Mouse (Mus musculus): Measurements from ENCODE around the gene Trim25. TPM values are rescaled to one million over a fixed set of nuclear protein-coding genes. Genes with fewer than 3 reads are reported as not detected.
A peak's percentile ranks its signal among the peaks of the same experiment; 100 is the strongest.

Gene Trim25
- total and polyA plus RNA-seq, 3 experiments = 6.1 to 41.2 (median 19.5) TPM

- Histone ChIP-seq H3K4me1 (ENCODE audit: control insufficient read depth in 1 of 2, insufficient read depth in 2 of 2) (peaks cover 12 to 49% of the 10 kb centered on the region in 2 experiments), H3K27me3 (replicated peaks) (no peaks in the 10 kb centered on the region), H3K4me3 (replicated peaks in 1 of 3; ENCODE audit: low read depth in 2 of 3, low read length in 2 of 3, poor library complexity in 1 of 3) (peak overlapping the region; percentile 59 to 73 (median 62)), H3K27ac (ENCODE audit: insufficient read depth, low read depth) (peak overlapping the region; percentile 80), H3K36me3 (replicated peaks in 1 of 2; ENCODE audit: control insufficient read depth in 1 of 2, insufficient read depth in 1 of 2, low read length in 1 of 2) (peaks cover 7 to 20% of the 10 kb centered on the region in 2 experiments), H3K4me2 (ENCODE audit: insufficient read depth, low read depth, poor library complexity, severe bottlenecking) (peak overlapping the region; percentile 98), H3K9ac (ENCODE audit: insufficient read depth, low read depth) (peak overlapping the region; percentile 74), H3K79me2 (replicated peaks; ENCODE audit: control insufficient read depth, extremely low read depth, insufficient read depth, poor library complexity, severe bottlenecking) (peaks cover 24% of the 10 kb centered on the region), H3K9me3 (replicated peaks; ENCODE audit: low read length) (no peaks in the 10 kb centered on the region)
- dilution Hi-C loops (cut with MboI; ENCODE audit: extremely low pct_ligation_motif_present, extremely low pct_unique_long_range_greater_than_20kb, low sequenced_read_pairs) (no loop called here), in situ Hi-C loops (cut with MboI; ENCODE audit: low pct_ligation_motif_present, low pct_unique_long_range_greater_than_20kb, low sequenced_read_pairs) (loop anchor here (5.0 kb wide), 2 partner anchors 48 to 103 kb away; no protein-coding TSS in a partner anchor)
- TF ChIP-seq MAZ (IDR thresholded peaks at IDR 0.05; ENCODE audit: low read depth, low read length) (no peak), JUND (conservative IDR thresholded peaks at IDR 0.05; ENCODE audit: low read depth, low read length) (no peak; the same call in 1 of the 2 replicates), ETS1 (conservative IDR thresholded peaks at IDR 0.05; ENCODE audit: low read depth, low read length) (no peak; the same call in 1 of the 2 replicates), TBP (conservative IDR thresholded peaks at IDR 0.05; ENCODE audit: low read depth, low read length) (peak; percentile 49; the same call in 1 of the 2 replicates), CTCF (conservative IDR thresholded peaks at IDR 0.05 in 1 of 2, IDR thresholded peaks at IDR 0.05 in 1 of 2; ENCODE audit: low read depth in 2 of 2, low read length in 2 of 2) (no peak), MEF2A (IDR thresholded peaks at IDR 0.05; ENCODE audit: borderline replicate concordance, low read depth, low read length) (peak; percentile 75), ELF1 (IDR thresholded peaks at IDR 0.05; ENCODE audit: low read depth, low read length) (0 out of 2 replicates have a peak, but pooled peaks have one; percentile 30), SMC3 (IDR thresholded peaks at IDR 0.05; ENCODE audit: low read depth, low read length) (no peak), MAFK (IDR thresholded peaks at IDR 0.05; ENCODE audit: insufficient replicate concordance, low read length) (peak; percentile 73), SIN3A (IDR thresholded peaks at IDR 0.05; ENCODE audit: low read length) (peak; percentile 87), MXI1 (IDR thresholded peaks at IDR 0.05; ENCODE audit: low read depth, low read length) (no peak)
- peak; percentile 92 for DNase-seq (ENCODE audit: extremely low read depth)
Observed at GRCm38 (mm10) chr11:88954803-88955202, 44.4 kb upstream of the Trim25 start.

- peak; percentile 99 for DNase-seq (ENCODE audit: extremely low read depth)
- in situ Hi-C loops (cut with MboI; ENCODE audit: low pct_ligation_motif_present, low pct_unique_long_range_greater_than_20kb, low sequenced_read_pairs) = no loop called here
- peaks cover 24% of the 10 kb centered on the region for H3K79me2 ChIP-seq (replicated peaks; ENCODE audit: control insufficient read depth, extremely low read depth, insufficient read depth, poor library complexity, severe bottlenecking)
- dilution Hi-C loops (cut with MboI; ENCODE audit: extremely low pct_ligation_motif_present, extremely low pct_unique_long_range_greater_than_20kb, low sequenced_read_pairs) = no loop called here
- H3K27me3 ChIP-seq (replicated peaks) = no peaks in the 10 kb centered on the region
- peaks cover 7 to 20% of the 10 kb centered on the region in 2 experiments for H3K36me3 ChIP-seq (replicated peaks in 1 of 2; ENCODE audit: control insufficient read depth in 1 of 2, insufficient read depth in 1 of 2, low read length in 1 of 2)
- H3K4me3 ChIP-seq (replicated peaks in 1 of 3; ENCODE audit: low read depth in 2 of 3, low read length in 2 of 3, poor library complexity in 1 of 3) = peak within 1 kb of the TSS; percentile 59 to 73 (median 62)
- peak within 1 kb of the TSS; percentile 80 for H3K27ac ChIP-seq (ENCODE audit: insufficient read depth, low read depth)
- H3K4me2 ChIP-seq (ENCODE audit: insufficient read depth, low read depth, poor library complexity, severe bottlenecking) = peak within 1 kb of the TSS; percentile 98
- H3K4me1 ChIP-seq (ENCODE audit: control insufficient read depth in 1 of 2, insufficient read depth in 2 of 2) = peaks cover 12 to 43% of the 10 kb centered on the region in 2 experiments
- H3K9ac ChIP-seq (ENCODE audit: insufficient read depth, low read depth) = peak within 1 kb of the TSS; percentile 74
- H3K9me3 ChIP-seq (replicated peaks; ENCODE audit: low read length) = no peaks in the 10 kb centered on the region
- TF ChIP-seq PAX5 (IDR thresholded peaks at IDR 0.05; ENCODE audit: low read length) (no peak), ZNF384 (IDR thresholded peaks at IDR 0.05; ENCODE audit: low read depth, low read length) (0 out of 2 replicates have a peak, but pooled peaks have one; percentile 51), ZKSCAN1 (IDR thresholded peaks at IDR 0.05; ENCODE audit: borderline replicate concordance, low read depth, low read length) (no peak), POLR2A (IDR thresholded peaks at IDR 0.05; ENCODE audit: low read depth, low read length) (peak; percentile 92), JUN (IDR thresholded peaks at IDR 0.05; ENCODE audit: insufficient read depth, low read depth, low read length) (no peak), ETS1 (conservative IDR thresholded peaks at IDR 0.05; ENCODE audit: low read depth, low read length) (peak; percentile 72), CHD2 (IDR thresholded peaks at IDR 0.05; ENCODE audit: low read length) (peak; percentile 61), RCOR1 (conservative IDR thresholded peaks at IDR 0.05; ENCODE audit: low read depth, low read length) (no peak; the same call in 1 of the 2 replicates), USF2 (conservative IDR thresholded peaks at IDR 0.05; ENCODE audit: low read depth, low read length) (no peak), MYC (IDR thresholded peaks at IDR 0.05; ENCODE audit: low read depth, low read length) (peak; percentile 56), CTCF (conservative IDR thresholded peaks at IDR 0.05 in 1 of 2, IDR thresholded peaks at IDR 0.05 in 1 of 2; ENCODE audit: low read depth in 2 of 2, low read length in 2 of 2) (peak in 1 of 2 experiments; percentile 96; a peak in 2 of 4 replicates), MEF2A (IDR thresholded peaks at IDR 0.05; ENCODE audit: borderline replicate concordance, low read depth, low read length) (peak; percentile 78), MXI1 (IDR thresholded peaks at IDR 0.05; ENCODE audit: low read depth, low read length) (no peak), MAZ (IDR thresholded peaks at IDR 0.05; ENCODE audit: low read depth, low read length) (peak; percentile 77; the same call in 1 of the 2 replicates), IRF4 (IDR thresholded peaks at IDR 0.05; ENCODE audit: low read depth, low read length) (peak; percentile 84), NELFE (IDR thresholded peaks at IDR 0.05; ENCODE audit: low read depth, low read length) (peak; percentile 94), ZMIZ1 (IDR thresholded peaks at IDR 0.05; ENCODE audit: low read depth, low read length) (peak; percentile 64), TCF12 (IDR thresholded peaks at IDR 0.05; ENCODE audit: low read depth, low read length) (peak; percentile 90), UBTF (IDR thresholded peaks at IDR 0.05; ENCODE audit: low read depth, low read length) (0 out of 2 replicates have a peak, but pooled peaks have one; percentile 72), KAT2A (IDR thresholded peaks at IDR 0.05; ENCODE audit: insufficient replicate concordance, low read length) (0 out of 2 replicates have a peak, but pooled peaks have one; percentile 52), E2F4 (IDR thresholded peaks at IDR 0.05; ENCODE audit: insufficient replicate concordance, low read depth, low read length) (peak; percentile 81; the same call in 1 of the 2 replicates), GABPA (IDR thresholded peaks at IDR 0.05; ENCODE audit: insufficient replicate concordance, low read depth, low read length) (no peak), RAD21 (IDR thresholded peaks at IDR 0.05; ENCODE audit: low read depth, low read length) (peak; percentile 90)
Observed at GRCm38 (mm10) chr11:88955217-88955969, 43.8 kb upstream of the Trim25 start, which contains the start of gene Scpep1. Gene Scpep1, minus strand, starts transcription at chr11:88955465.
